Mouse (Mus musculus) lung, postnatal 0 days (tissue): ENCODE measurements at regions not wholly inside any gene's neighbourhood (a gene's known extent, or its start where the extent isn't known, plus 50 kb on each side); places are given as distances from the start of the nearest gene placed in this dataset.

Experiments
- CTCF ChIP-seq: IDR thresholded peaks from 2 replicates; pipeline ENCODE4 v1.5.1; 2016; ENCODE audit warnings: antibody characterized with exemption, mild to moderate bottlenecking
- EP300 ChIP-seq: IDR thresholded peaks from 2 replicates; pipeline ENCODE4 v1.6.1; 2016; ENCODE audit warnings: antibody characterized with exemption, mild to moderate bottlenecking, control low read depth

DNA sequence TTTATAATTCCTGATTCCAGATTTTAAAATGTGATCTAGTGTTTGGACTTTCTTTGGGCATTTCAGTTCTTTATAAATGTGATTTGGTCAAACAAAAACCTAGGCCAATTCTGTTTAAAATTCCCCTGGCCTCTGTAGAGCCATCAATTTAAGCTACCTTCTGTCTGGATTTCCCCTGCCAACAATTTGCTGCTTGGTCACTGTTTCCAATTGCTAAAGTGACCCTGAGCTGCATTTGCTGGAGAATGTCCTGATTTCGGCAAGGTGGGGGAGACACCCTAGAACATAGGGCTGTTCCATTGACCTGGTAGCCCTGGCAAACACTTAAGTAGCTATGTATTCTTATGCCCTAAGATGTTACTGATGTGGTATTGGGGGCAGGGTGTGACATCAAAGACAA lies 386.3 kb upstream of the Pou3f3 start:
- TF ChIP-seq CTCF (no peak), EP300 (no peak)
